Mouse (Mus musculus) neutrophil, adult 5-6 weeks (primary cell): Measurements from ENCODE around the gene Dnm2. TPM values are rescaled to one million over a fixed set of nuclear protein-coding genes. Genes with fewer than 3 reads are reported as not detected.

Experiments
- total RNA-seq: library from RNA; stranded (forward); fragments of 200-1000 nt; gene quantifications from 2 replicates; pipeline ENCODE4 v1.2.3, GENCODE M21; 2017

Gene Dnm2
- total RNA-seq, 1 experiment from 2014 or later = 340 TPM

Other genes starting within 250 kb of the Dnm2 start
- 25.0 and 29.5 TPM in 2 replicates for gene Keap1, start 185.5 kb upstream of the Dnm2 start, total RNA-seq
- gene S1pr5, start 176.5 kb upstream of the Dnm2 start, total RNA-seq = 4.7 and 5.9 TPM in 2 replicates
- gene Atg4d, start 159.6 kb upstream of the Dnm2 start, total RNA-seq = 18.3 and 31.7 TPM in 2 replicates
- 175 and 178 TPM in 2 replicates for gene Kri1, start 136.9 kb upstream of the Dnm2 start, total RNA-seq
- gene Cdkn2d, start 133.5 kb upstream of the Dnm2 start, total RNA-seq = 74.5 and 93.6 TPM in 2 replicates
- gene Ap1m2, start 112.6 kb upstream of the Dnm2 start, total RNA-seq = 7.6 and 13.6 TPM in 2 replicates
- 269 and 279 TPM in 2 replicates for gene Slc44a2, start 104.2 kb upstream of the Dnm2 start, total RNA-seq
- 58.2 and 67.9 TPM in 2 replicates for gene Ilf3, start 57.0 kb upstream of the Dnm2 start, total RNA-seq
- 19.4 and 22.7 TPM in 2 replicates for gene Qtrt1, start 13.1 kb upstream of the Dnm2 start, total RNA-seq
- 4.4 and 5.3 TPM in 2 replicates for gene Tmed1, start 85.3 kb downstream of the Dnm2 start, total RNA-seq
- 333 and 359 TPM in 2 replicates for gene AB124611, start 101.3 kb downstream of the Dnm2 start, total RNA-seq
- gene Carm1, start 122.0 kb downstream of the Dnm2 start, total RNA-seq = 17.6 and 18.3 TPM in 2 replicates
- gene Timm29, start 167.8 kb downstream of the Dnm2 start, total RNA-seq = 23.7 and 28.5 TPM in 2 replicates
- 8.1 and 11.1 TPM in 2 replicates for gene Yipf2, start 167.9 kb downstream of the Dnm2 start, total RNA-seq
- 70.4 and 71.1 TPM in 2 replicates for gene Smarca4, start 191.3 kb downstream of the Dnm2 start, total RNA-seq